Mouse (Mus musculus) midbrain, embryonic 11.5 days (tissue): ENCODE measurements around the gene Impdh2. TPM values are rescaled to one million over a fixed set of nuclear protein-coding genes. Genes with fewer than 3 reads are reported as not detected.
A peak's percentile ranks its signal among the peaks of the same experiment; 100 is the strongest.
"Not testable (repeated sequence)": the region's sequence is repeated elsewhere in the genome, so short reads cannot be mapped to it uniquely, and the experiment has no call there.

Source experiments
- ATAC-seq: fragments of 200-750 bp; cut with Nextera tagmentation; 2 replicates; pipeline ENCODE4 v1.8.0; 2017; ENCODE audit warnings: moderate TSS enrichment, moderate library complexity; ENCODE audit not compliant: low FRiP score
- DNase-seq: peaks from one replicate; pipeline ENCODE4 v3.0.0; 2015; ENCODE audit warnings: low spot score; ENCODE audit errors: missing footprints
- H3K27ac ChIP-seq: fragments of 300-500 bp; sonication (generic); 2 replicates; pipeline ENCODE4 v1.5.1; 2014; ENCODE audit warnings: low read depth, low read length
- H3K27me3 ChIP-seq: fragments of 300-500 bp; sonication (generic); 2 replicates; pipeline ENCODE4 v1.6.1; 2014; ENCODE audit warnings: mild to moderate bottlenecking, low read length, moderate library complexity, mixed read lengths; ENCODE audit not compliant: control insufficient read depth, insufficient read depth
- H3K36me3 ChIP-seq: fragments of 300-500 bp; sonication (generic); 2 replicates; pipeline ENCODE4 v1.6.1; 2014; ENCODE audit warnings: mild to moderate bottlenecking, low read length, moderate library complexity, mixed read lengths; ENCODE audit not compliant: control insufficient read depth, insufficient read depth
- H3K4me1 ChIP-seq: fragments of 300-500 bp; sonication (generic); 2 replicates; pipeline ENCODE4 v1.6.1; 2014; ENCODE audit warnings: low read length; ENCODE audit not compliant: control insufficient read depth, insufficient read depth
- H3K4me2 ChIP-seq: fragments of 300-500 bp; sonication (generic); 2 replicates; pipeline ENCODE4 v1.6.1; 2014; ENCODE audit warnings: mild to moderate bottlenecking, moderate library complexity
- H3K4me3 ChIP-seq: fragments of 300-500 bp; sonication (generic); 2 replicates; pipeline ENCODE4 v1.5.1; 2014; ENCODE audit warnings: low read depth, low read length
- H3K9ac ChIP-seq: fragments of 300-500 bp; sonication (generic); 2 replicates; pipeline ENCODE4 v1.6.1; 2014; ENCODE audit warnings: low read length
- H3K9me3 ChIP-seq: fragments of 300-500 bp; sonication (generic); 2 replicates; pipeline ENCODE4 v1.6.1; 2016; ENCODE audit warnings: low read length; ENCODE audit not compliant: control insufficient read depth
- WGBS: fragments of 180-500 bp; shearing (Covaris S2); extraction: QIAGEN DNeasy Blood & Tissue Kit; methylation state at CpG from one replicate; pipeline ENCODE4 v1.1.7; 2014; 5-methylcytosine and 5-hydroxymethylcytosine counted together
- polyA plus RNA-seq: library from polyadenylated mRNA; unstranded; fragments of >200 nt; fragmentation: Nextera tagmentation; extraction: Ambion mirVana; gene quantifications from 2 replicates; pipeline ENCODE4 v1.2.1, GENCODE M21; 2014

Gene Impdh2
- polyA plus RNA-seq, 1 experiment from 2014 or later = 182 TPM

GRCm38 (mm10) chr9:108587571-108588180 is 27.6 kb downstream of the Impdh2 start:
- peak; percentile 98 for ATAC-seq
- peak overlapping the region; percentile 98 for H3K27ac ChIP-seq
- H3K36me3 ChIP-seq = no peaks in the 10 kb centered on the region
- peaks cover 36% of the 10 kb centered on the region for H3K4me1 ChIP-seq
- peak overlapping the region; percentile 46 for H3K4me2 ChIP-seq
- peak overlapping the region; percentile 62 for H3K9ac ChIP-seq
- under 1% methylated on average over 14 of the region's 14 CpGs for WGBS
- no peaks in the 10 kb centered on the region; the same call in 1 of the 2 replicates for H3K27me3 ChIP-seq
- peak overlapping the region; percentile 17; the same call in 1 of the 2 replicates for H3K4me3 ChIP-seq
- no peaks in the 10 kb centered on the region for H3K9me3 ChIP-seq
- peak; percentile 99 for DNase-seq

DNA sequence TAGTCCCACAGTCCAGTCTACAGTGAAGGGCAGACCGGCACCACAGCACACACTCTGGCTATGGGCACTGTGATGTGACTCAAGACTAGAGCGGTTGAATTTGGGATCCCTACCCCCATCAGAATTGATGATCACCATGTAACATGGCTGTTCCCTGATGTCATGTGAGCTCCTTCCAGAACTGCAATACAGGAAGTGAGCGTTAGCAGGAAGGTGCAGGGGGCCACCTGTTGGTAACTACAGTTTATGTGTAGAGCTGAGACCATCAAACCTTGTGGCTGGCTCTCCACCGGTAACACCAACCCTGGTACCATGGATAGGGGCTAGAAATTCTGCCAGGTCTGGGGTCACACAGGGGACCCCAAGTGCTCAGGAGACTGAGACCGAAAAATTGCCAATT is 29.1 kb downstream of the Impdh2 start:
- no peaks in the 10 kb centered on the region for H3K9me3 ChIP-seq
- no peak overlapping the region for H3K9ac ChIP-seq
- no peak overlapping the region for H3K4me2 ChIP-seq
- no peaks in the 10 kb centered on the region for H3K27me3 ChIP-seq
- no peak overlapping the region for H3K4me3 ChIP-seq
- no peak for DNase-seq
- ATAC-seq = no peak
- peak overlapping the region; percentile 98 for H3K27ac ChIP-seq
- WGBS = 73% methylated on average over 5 of the region's 5 CpGs
- H3K36me3 ChIP-seq = no peaks in the 10 kb centered on the region
- peaks cover 36% of the 10 kb centered on the region for H3K4me1 ChIP-seq

DNA sequence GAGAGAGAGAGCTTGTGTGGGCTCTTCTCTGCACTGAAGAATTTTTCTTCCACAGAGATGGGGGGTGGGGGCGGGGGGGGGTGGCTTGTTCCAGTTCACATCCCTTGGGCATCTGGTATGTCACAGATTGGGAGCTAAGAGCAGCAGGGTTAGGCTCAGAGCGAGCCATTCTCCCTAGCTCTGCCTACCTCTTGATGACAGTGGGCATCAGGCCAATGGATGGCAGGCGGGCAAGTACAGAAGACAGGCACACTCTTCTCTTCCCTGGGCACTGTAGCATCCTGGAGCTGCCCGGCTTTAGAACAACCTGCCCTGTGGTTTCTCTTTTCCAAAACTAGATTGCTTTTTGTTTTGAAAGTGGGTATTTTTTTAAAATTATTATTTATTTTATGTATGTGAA is 31.4 kb downstream of the Impdh2 start:
- no peak overlapping the region for H3K4me2 ChIP-seq
- H3K9ac ChIP-seq = no peak overlapping the region
- no peaks in the 10 kb centered on the region for H3K36me3 ChIP-seq
- no peaks in the 10 kb centered on the region for H3K27me3 ChIP-seq
- ATAC-seq = no peak
- no peak overlapping the region for H3K4me3 ChIP-seq
- no peaks in the 10 kb centered on the region for H3K9me3 ChIP-seq
- 91% methylated on average over 4 of the region's 4 CpGs for WGBS
- peaks cover 32% of the 10 kb centered on the region for H3K4me1 ChIP-seq
- H3K27ac ChIP-seq = no peak overlapping the region
- no peak for DNase-seq

GRCm38 (mm10) chr9:108594354-108594753 is 34.3 kb downstream of the Impdh2 start:
- Histone ChIP-seq H3K4me3 (no peak overlapping the region), H3K9me3 (no peaks in the 10 kb centered on the region), H3K27me3 (no peaks in the 10 kb centered on the region), H3K4me1 (peaks cover 8% of the 10 kb centered on the region), H3K36me3 (no peaks in the 10 kb centered on the region), H3K4me2 (no peak overlapping the region), H3K9ac (no peak overlapping the region), H3K27ac (no peak overlapping the region)
- DNase-seq (no peak), ATAC-seq (no peak)
- WGBS = 89% methylated on average over 3 of the region's 3 CpGs

- H3K4me2 ChIP-seq = peak within 1 kb of the TSS; percentile 82
- no peaks in the 10 kb centered on the region; the same call in 1 of the 2 replicates for H3K36me3 ChIP-seq
- peaks cover 3% of the 10 kb centered on the region; the same call in 1 of the 2 replicates for H3K4me1 ChIP-seq
- peak; percentile 90 for ATAC-seq
- H3K27me3 ChIP-seq = no peaks in the 10 kb centered on the region
- 0 out of 2 replicates have a peak within 1 kb of the TSS, but pooled peaks have one; percentile 3 for H3K27ac ChIP-seq
- peak; percentile 97 for DNase-seq
- H3K4me3 ChIP-seq = peak within 1 kb of the TSS; percentile 63
- WGBS = 2% methylated on average over 69 of the region's 69 CpGs
- peak within 1 kb of the TSS; percentile 73 for H3K9ac ChIP-seq
- no peaks in the 10 kb centered on the region for H3K9me3 ChIP-seq
Observed at GRCm38 (mm10) chr9:108596998-108597764, 37.1 kb downstream of the Impdh2 start, which contains the start of gene P4htm. Gene P4htm (minus strand): TSS chr9:108597667.

- no peaks in the 10 kb centered on the region for H3K9me3 ChIP-seq
- 77% methylated on average over 4 of the region's 4 CpGs for WGBS
Observed at GRCm38 (mm10) chr9:108599021-108599566, 39.0 kb downstream of the Impdh2 start.

GRCm38 (mm10) chr9:108600011-108600410 is 39.9 kb downstream of the Impdh2 start:
- no peak for ATAC-seq
- WGBS = 72% methylated on average over 2 of the region's 2 CpGs
- Histone ChIP-seq H3K4me2 (no peak overlapping the region), H3K27me3 (no peaks in the 10 kb centered on the region), H3K36me3 (peaks cover 4% of the 10 kb centered on the region), H3K27ac (no peak overlapping the region), H3K9ac (no peak overlapping the region), H3K9me3 (no peaks in the 10 kb centered on the region), H3K4me1 (peaks cover 3% of the 10 kb centered on the region; the same call in 1 of the 2 replicates), H3K4me3 (no peak overlapping the region)
- DNase-seq = no peak

More at GRCm38 (mm10) chr9:108599021-108599566, 39.0 kb downstream of the Impdh2 start:
- H3K9ac ChIP-seq = no peak overlapping the region
- ATAC-seq = no peak
- no peak overlapping the region for H3K4me2 ChIP-seq
- no peaks in the 10 kb centered on the region for H3K27me3 ChIP-seq
- DNase-seq = peak; percentile 100
- H3K4me1 ChIP-seq = peaks cover 3% of the 10 kb centered on the region; the same call in 1 of the 2 replicates
- H3K36me3 ChIP-seq = peaks cover 4% of the 10 kb centered on the region
- H3K4me3 ChIP-seq = no peak overlapping the region
- H3K27ac ChIP-seq = no peak overlapping the region

DNA sequence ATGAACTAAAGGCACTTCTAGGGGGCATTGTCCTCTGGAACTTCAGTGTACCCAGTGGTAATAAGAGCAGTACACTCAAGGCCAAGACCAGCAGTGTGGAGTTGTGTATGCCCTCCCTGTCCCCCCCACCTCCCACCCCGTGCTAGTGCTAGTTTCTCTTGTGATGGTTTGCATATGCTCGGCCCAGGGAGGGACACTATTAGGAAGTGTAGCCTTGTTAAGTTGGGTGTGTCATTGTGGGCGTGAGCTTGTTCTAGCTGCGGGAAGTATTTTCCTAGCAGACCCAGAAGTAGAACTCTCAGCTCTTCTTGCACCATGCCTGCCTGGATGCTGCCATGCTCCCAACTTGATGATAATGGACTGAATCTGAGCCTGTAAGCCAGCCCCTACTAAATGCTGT is 41.9 kb downstream of the Impdh2 start:
- Histone ChIP-seq H3K4me1 (peaks cover 3% of the 10 kb centered on the region; the same call in 1 of the 2 replicates), H3K4me2 (no peak overlapping the region), H3K27ac (no peak overlapping the region), H3K4me3 (no peak overlapping the region), H3K27me3 (no peaks in the 10 kb centered on the region), H3K9ac (no peak overlapping the region), H3K36me3 (peaks cover 7% of the 10 kb centered on the region), H3K9me3 (no peaks in the 10 kb centered on the region)
- no peak for ATAC-seq
- DNase-seq = no peak
- WGBS = 87% methylated on average over 4 of the region's 4 CpGs

DNA sequence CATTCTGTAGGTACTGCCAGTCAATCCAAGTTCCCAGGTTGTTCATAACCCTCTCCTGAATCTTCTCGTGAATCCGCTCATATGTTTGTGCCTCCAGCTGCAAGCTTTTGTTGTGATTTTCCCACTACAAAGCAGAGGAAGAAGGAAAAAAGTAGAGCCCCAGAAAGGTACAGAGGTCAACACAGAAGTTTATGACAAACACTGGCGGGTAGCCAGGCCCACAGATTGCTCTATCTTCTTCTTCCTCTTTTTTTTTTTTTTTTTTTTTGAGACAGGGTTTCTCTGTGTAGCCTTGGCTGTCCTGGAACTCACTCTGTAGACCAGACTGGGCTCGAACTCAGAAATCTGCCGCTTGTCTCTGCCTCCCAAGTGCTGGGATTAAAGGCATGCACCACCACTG is 47.8 kb downstream of the Impdh2 start:
- DNase-seq, ATAC-seq, H3K9ac ChIP-seq, H3K27ac ChIP-seq, H3K9me3 ChIP-seq, H3K27me3 ChIP-seq, H3K4me1 ChIP-seq, H3K4me3 ChIP-seq, H3K4me2 ChIP-seq: not testable (repeated sequence)
- peaks cover 22% of the 10 kb centered on the region for H3K36me3 ChIP-seq
- WGBS = 97% methylated on average over 5 of the region's 5 CpGs
